Mouse (Mus musculus): Measurements from ENCODE around the gene Ppp1r36. TPM values are rescaled to one million over a fixed set of nuclear protein-coding genes. Genes with fewer than 3 reads are reported as not detected.
A peak's percentile ranks its signal among the peaks of the same experiment; 100 is the strongest.

Gene Ppp1r36
- polyA plus RNA-seq, 1 experiment from 2014 or later = 4.5 TPM

- H3K27me3 ChIP-seq = no peaks in the 10 kb centered on the region
- H3K4me3 ChIP-seq = no peak overlapping the region
- no peak overlapping the region for H3K27ac ChIP-seq
- no peak overlapping the region for H3K4me2 ChIP-seq (replicated peaks)
- H3K9ac ChIP-seq = no peak overlapping the region
- no peaks in the 10 kb centered on the region for H3K9me3 ChIP-seq
- ATAC-seq (ENCODE audit: low FRiP score, low read depth) = no peak
- 93% methylated on average over 9 of the region's 9 CpGs for WGBS
- no peaks in the 10 kb centered on the region for H3K36me3 ChIP-seq
- peaks cover 17% of the 10 kb centered on the region for H3K4me1 ChIP-seq
Observed at GRCm38 (mm10) chr12:76463391-76463790, 46.1 kb downstream of the Ppp1r36 start.

GRCm38 (mm10) chr12:76464651-76465252 lies 47.4 kb downstream of the Ppp1r36 start:
- no peak overlapping the region for H3K4me3 ChIP-seq
- no peaks in the 10 kb centered on the region for H3K36me3 ChIP-seq
- H3K27me3 ChIP-seq = no peaks in the 10 kb centered on the region
- 0 out of 2 replicates have a peak overlapping the region, but pooled peaks have one; percentile 33 for H3K27ac ChIP-seq
- no peaks in the 10 kb centered on the region for H3K9me3 ChIP-seq
- H3K4me2 ChIP-seq (replicated peaks) = peak overlapping the region; percentile 30
- no peak overlapping the region for H3K9ac ChIP-seq
- ATAC-seq (ENCODE audit: low FRiP score, low read depth) = peak; percentile 70; the same call in 1 of the 2 replicates
- H3K4me1 ChIP-seq = peaks cover 17% of the 10 kb centered on the region
- 17% methylated on average over 12 of the region's 12 CpGs for WGBS

- Histone ChIP-seq H3K9ac (no peak overlapping the region), H3K4me3 (no peak overlapping the region), H3K4me1 (peaks cover 17% of the 10 kb centered on the region), H3K36me3 (no peaks in the 10 kb centered on the region), H3K9me3 (no peaks in the 10 kb centered on the region), H3K4me2 (replicated peaks) (no peak overlapping the region), H3K27ac (no peak overlapping the region), H3K27me3 (no peaks in the 10 kb centered on the region)
- WGBS = 39% methylated on average over 7 of the region's 7 CpGs
- ATAC-seq (ENCODE audit: low FRiP score, low read depth) = no peak; the same call in 1 of the 2 replicates
Observed at GRCm38 (mm10) chr12:76466651-76467050, 49.3 kb downstream of the Ppp1r36 start.

GRCm38 (mm10) chr12:76467256-76467655 lies 49.9 kb downstream of the Ppp1r36 start:
- no peak overlapping the region for H3K4me2 ChIP-seq (replicated peaks)
- H3K36me3 ChIP-seq = no peaks in the 10 kb centered on the region
- H3K4me1 ChIP-seq = peaks cover 17% of the 10 kb centered on the region
- H3K9ac ChIP-seq = no peak overlapping the region
- H3K4me3 ChIP-seq = no peak overlapping the region
- H3K27ac ChIP-seq = no peak overlapping the region
- ATAC-seq (ENCODE audit: low FRiP score, low read depth) = no peak
- H3K27me3 ChIP-seq = no peaks in the 10 kb centered on the region
- WGBS = 55% methylated on average over 7 of the region's 7 CpGs
- H3K9me3 ChIP-seq = no peaks in the 10 kb centered on the region

- Histone ChIP-seq H3K4me3 (no peak overlapping the region), H3K4me2 (replicated peaks) (no peak overlapping the region)
- peak; percentile 60; the same call in 1 of the 2 replicates for ATAC-seq (ENCODE audit: low FRiP score, low read depth)
Observed at GRCm38 (mm10) chr12:76472046-76472445, 54.7 kb downstream of the Ppp1r36 start.

GRCm38 (mm10) chr12:76473562-76474245 lies 56.4 kb downstream of the Ppp1r36 start:
- Histone ChIP-seq H3K27me3 (no peaks in the 10 kb centered on the region), H3K4me2 (replicated peaks) (no peak overlapping the region), H3K4me3 (no peak overlapping the region), H3K36me3 (no peaks in the 10 kb centered on the region), H3K9ac (no peak overlapping the region), H3K27ac (no peak overlapping the region), H3K4me1 (peaks cover 20% of the 10 kb centered on the region), H3K9me3 (no peaks in the 10 kb centered on the region)
- ATAC-seq (ENCODE audit: low FRiP score, low read depth) = peak; percentile 42; the same call in 1 of the 2 replicates
- WGBS = 46% methylated on average over 10 of the region's 10 CpGs

More at GRCm38 (mm10) chr12:76472046-76472445, 54.7 kb downstream of the Ppp1r36 start:
- Histone ChIP-seq H3K4me1 (peaks cover 8% of the 10 kb centered on the region), H3K27me3 (no peaks in the 10 kb centered on the region), H3K27ac (no peak overlapping the region), H3K9ac (no peak overlapping the region), H3K9me3 (no peaks in the 10 kb centered on the region), H3K36me3 (no peaks in the 10 kb centered on the region)
- WGBS = 9% methylated on average over 4 of the region's 4 CpGs

- H3K27ac ChIP-seq = no peak overlapping the region
- 79% methylated on average over 8 of the region's 8 CpGs for WGBS
- H3K27me3 ChIP-seq = no peaks in the 10 kb centered on the region
Observed at GRCm38 (mm10) chr12:76474246-76474583, 56.9 kb downstream of the Ppp1r36 start.

GRCm38 (mm10) chr12:76474802-76475201 lies 57.5 kb downstream of the Ppp1r36 start:
- Histone ChIP-seq H3K4me3 (no peak overlapping the region), H3K9me3 (no peaks in the 10 kb centered on the region), H3K27me3 (no peaks in the 10 kb centered on the region), H3K27ac (no peak overlapping the region), H3K4me2 (replicated peaks) (no peak overlapping the region), H3K4me1 (peaks cover 29% of the 10 kb centered on the region), H3K9ac (no peak overlapping the region), H3K36me3 (no peaks in the 10 kb centered on the region)
- 37% methylated on average over 2 of the region's 2 CpGs for WGBS
- no peak for ATAC-seq (ENCODE audit: low FRiP score, low read depth)

More at GRCm38 (mm10) chr12:76474246-76474583, 56.9 kb downstream of the Ppp1r36 start:
- H3K4me3 ChIP-seq = no peak overlapping the region
- H3K9ac ChIP-seq = no peak overlapping the region
- H3K9me3 ChIP-seq = no peaks in the 10 kb centered on the region
- H3K4me1 ChIP-seq = peaks cover 25% of the 10 kb centered on the region
- no peak overlapping the region for H3K4me2 ChIP-seq (replicated peaks)
- ATAC-seq (ENCODE audit: low FRiP score, low read depth) = 0 out of 2 replicates have a peak, but pooled peaks have one; percentile 21
- H3K36me3 ChIP-seq = no peaks in the 10 kb centered on the region

GRCm38 (mm10) chr12:76476146-76476545 lies 58.8 kb downstream of the Ppp1r36 start:
- no peak for ATAC-seq (ENCODE audit: low FRiP score, low read depth)
- Histone ChIP-seq H3K27me3 (no peaks in the 10 kb centered on the region), H3K27ac (no peak overlapping the region), H3K36me3 (no peaks in the 10 kb centered on the region), H3K4me3 (no peak overlapping the region), H3K4me2 (replicated peaks) (no peak overlapping the region), H3K4me1 (peaks cover 32% of the 10 kb centered on the region), H3K9ac (no peak overlapping the region), H3K9me3 (no peaks in the 10 kb centered on the region)
- 88% methylated on average over 1 of the region's 1 CpGs for whole genome bisulfite sequencing

- Histone ChIP-seq H3K4me1 (peaks cover 32% of the 10 kb centered on the region), H3K36me3 (no peaks in the 10 kb centered on the region), H3K9ac (no peak overlapping the region), H3K9me3 (no peaks in the 10 kb centered on the region), H3K4me3 (no peak overlapping the region; the same call in 1 of the 2 replicates), H3K4me2 (replicated peaks) (peak overlapping the region; percentile 40), H3K27ac (peak overlapping the region; percentile 28), H3K27me3 (no peaks in the 10 kb centered on the region)
- WGBS = 19% methylated on average over 14 of the region's 14 CpGs
- ATAC-seq (ENCODE audit: low FRiP score, low read depth) = no peak; the same call in 1 of the 2 replicates
Observed at GRCm38 (mm10) chr12:76478309-76479023, 61.1 kb downstream of the Ppp1r36 start.

GRCm38 (mm10) chr12:76479174-76479573 lies 61.8 kb downstream of the Ppp1r36 start:
- 56% methylated on average over 5 of the region's 5 CpGs for WGBS
- Histone ChIP-seq H3K4me1 (peaks cover 27% of the 10 kb centered on the region), H3K27me3 (no peaks in the 10 kb centered on the region), H3K9me3 (no peaks in the 10 kb centered on the region), H3K36me3 (no peaks in the 10 kb centered on the region), H3K4me2 (replicated peaks) (peak overlapping the region; percentile 40; the same call in 1 of the 2 replicates), H3K9ac (peak overlapping the region; percentile 35; the same call in 1 of the 2 replicates), H3K4me3 (no peak overlapping the region), H3K27ac (no peak overlapping the region; the same call in 1 of the 2 replicates)
- ATAC-seq (ENCODE audit: low FRiP score, low read depth) = no peak
